Mouse (Mus musculus) neural tube, embryonic 11.5 days (tissue): Measurements from ENCODE around the gene Zfp456. TPM values are rescaled to one million over a fixed set of nuclear protein-coding genes. Genes with fewer than 3 reads are reported as not detected.
A peak's percentile ranks its signal among the peaks of the same experiment; 100 is the strongest.
"Not testable (repeated sequence)": the region's sequence is repeated elsewhere in the genome, so short reads cannot be mapped to it uniquely, and the experiment has no call there.

ENCODE experiments used
- ATAC-seq: fragments of 200-750 bp; cut with Nextera tagmentation; 2 replicates; pipeline ENCODE4 v1.8.0; 2017; ENCODE audit warnings: moderate number of reproducible peaks, mild to moderate bottlenecking, moderate TSS enrichment, moderate library complexity; ENCODE audit not compliant: insufficient read depth, low FRiP score, low TSS enrichment
- DNase-seq: peaks from one replicate; pipeline ENCODE4 v3.0.0-alpha.2; 2015; ENCODE audit warnings: low spot score
- H3K27ac ChIP-seq: fragments of 300-500 bp; sonication (generic); 2 replicates; pipeline ENCODE4 v1.5.1; 2014; ENCODE audit warnings: low read depth, mild to moderate bottlenecking, low read length
- H3K27me3 ChIP-seq: fragments of 300-500 bp; sonication (generic); 2 replicates; pipeline ENCODE4 v1.6.1; 2014; ENCODE audit warnings: mild to moderate bottlenecking, low read length, mixed read lengths; ENCODE audit not compliant: control insufficient read depth, insufficient read depth
- H3K36me3 ChIP-seq: fragments of 300-500 bp; sonication (generic); 2 replicates; pipeline ENCODE4 v1.6.1; 2014; ENCODE audit warnings: mild to moderate bottlenecking, low read length, moderate library complexity, mixed read lengths; ENCODE audit not compliant: control insufficient read depth, insufficient read depth
- H3K4me1 ChIP-seq: fragments of 300-500 bp; sonication (generic); 2 replicates; pipeline ENCODE4 v1.6.1; 2014; ENCODE audit warnings: low read length, mixed read lengths; ENCODE audit not compliant: control insufficient read depth, insufficient read depth
- H3K4me2 ChIP-seq: fragments of 300-500 bp; sonication (generic); 2 replicates; pipeline ENCODE4 v1.6.1; 2014; ENCODE audit warnings: low read depth, mild to moderate bottlenecking, moderate library complexity
- H3K4me3 ChIP-seq: fragments of 300-500 bp; sonication (generic); 2 replicates; pipeline ENCODE4 v1.5.1; 2014; ENCODE audit warnings: low read depth, low read length
- H3K9ac ChIP-seq: fragments of 300-500 bp; sonication (generic); 2 replicates; pipeline ENCODE4 v1.6.1; 2014; ENCODE audit warnings: mild to moderate bottlenecking, low read length
- H3K9me3 ChIP-seq: fragments of 300-500 bp; sonication (generic); 2 replicates; pipeline ENCODE4 v1.6.1; 2016; ENCODE audit warnings: low read length; ENCODE audit not compliant: control insufficient read depth
- WGBS: fragments of 180-500 bp; shearing (Covaris S2); extraction: QIAGEN DNeasy Blood & Tissue Kit; methylation state at CpG from one replicate; pipeline ENCODE4 v1.1.7; 2014; 5-methylcytosine and 5-hydroxymethylcytosine counted together
- polyA plus RNA-seq: library from polyadenylated mRNA; unstranded; fragments of >200 nt; fragmentation: Nextera tagmentation; extraction: Ambion mirVana; gene quantifications from 2 replicates; pipeline ENCODE4 v1.2.1, GENCODE M21; 2014

Gene Zfp456
- 0.97 and 1.6 TPM in 2 replicates for polyA plus RNA-seq

DNA sequence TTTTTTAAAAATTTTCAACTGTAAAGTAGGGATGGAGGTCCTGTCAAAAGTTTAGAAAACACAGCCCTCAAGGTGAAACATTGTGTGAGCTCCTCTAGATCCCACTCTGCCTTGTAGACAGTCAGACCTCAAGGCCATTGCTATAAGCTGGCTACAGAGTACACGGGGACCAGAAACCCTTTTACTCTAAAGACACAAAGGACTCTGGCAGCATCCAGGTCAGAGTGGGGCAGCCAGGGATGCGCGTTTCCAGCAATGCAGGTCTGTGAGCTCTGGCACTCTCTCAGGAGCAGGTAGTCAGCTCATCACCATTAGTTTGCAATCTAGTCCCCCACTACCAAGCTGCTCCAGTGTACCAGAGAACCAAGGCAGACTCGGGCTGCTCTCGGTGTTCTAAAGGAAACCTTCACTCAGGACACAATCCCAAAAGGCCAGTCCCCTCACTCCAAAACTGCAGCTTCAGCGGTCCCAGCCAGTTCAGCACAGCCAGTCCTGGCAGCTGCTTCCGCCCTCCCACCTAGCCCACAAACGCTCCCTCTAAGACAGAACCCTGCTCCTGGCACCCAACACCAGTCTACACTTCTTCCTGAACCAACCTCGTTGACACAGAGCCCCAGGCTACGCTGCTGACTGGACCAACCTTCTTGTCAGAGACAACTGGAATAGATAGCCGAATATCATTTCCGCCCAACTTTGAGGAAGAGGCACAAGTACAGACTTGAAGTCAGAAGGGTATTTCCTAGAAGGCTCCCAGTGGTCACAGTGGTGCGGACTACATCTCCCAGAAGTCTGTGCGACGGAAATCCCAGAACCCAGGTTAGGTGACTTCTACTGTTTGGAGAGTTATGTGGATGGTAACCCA is at the start of gene Zfp456, which contains the start of gene Gm28041:
Zfp456 (minus strand) TSS at position 761 of the 862 bp plus-strand sequence.
Gm28041 (minus strand) TSS at position 684 of the 862 bp plus-strand sequence.
- ATAC-seq (peak; percentile 90), DNase-seq (peak; percentile 71)
- Histone ChIP-seq H3K4me2 (peak within 1 kb of the TSS; percentile 39), H3K4me3 (peak within 1 kb of the TSS; percentile 32)
- 15% methylated on average over 14 of the region's 15 CpGs for WGBS
- not testable (repeated sequence) for H3K27ac ChIP-seq, H3K9me3 ChIP-seq, H3K9ac ChIP-seq, H3K27me3 ChIP-seq, H3K4me1 ChIP-seq, H3K36me3 ChIP-seq

DNA sequence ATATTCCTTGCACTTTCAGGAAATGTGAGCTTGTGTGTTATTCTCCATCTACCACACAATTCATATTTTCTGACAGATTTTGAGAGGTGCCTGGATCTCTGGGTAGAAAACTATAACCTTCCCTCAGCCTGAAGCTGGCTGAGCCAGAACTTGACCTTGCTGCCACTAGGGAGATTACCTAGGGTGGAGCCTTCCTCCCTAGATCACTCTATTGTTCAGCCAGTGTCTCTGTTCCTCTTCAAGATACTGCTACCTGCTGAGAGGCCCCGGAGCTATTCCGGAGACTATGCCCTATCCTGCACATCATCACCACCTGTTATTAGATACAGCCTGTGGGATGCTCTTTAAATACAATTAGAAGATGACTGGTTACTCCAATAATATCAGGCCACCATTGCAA is 46.9 kb upstream of the Zfp456 start:
- not testable (repeated sequence) for H3K27ac ChIP-seq, DNase-seq, H3K27me3 ChIP-seq, H3K9me3 ChIP-seq, H3K4me3 ChIP-seq, ATAC-seq, H3K4me1 ChIP-seq, H3K9ac ChIP-seq, H3K4me2 ChIP-seq, H3K36me3 ChIP-seq
- WGBS: 82% methylated on average over 2 of the region's 2 CpGs

DNA sequence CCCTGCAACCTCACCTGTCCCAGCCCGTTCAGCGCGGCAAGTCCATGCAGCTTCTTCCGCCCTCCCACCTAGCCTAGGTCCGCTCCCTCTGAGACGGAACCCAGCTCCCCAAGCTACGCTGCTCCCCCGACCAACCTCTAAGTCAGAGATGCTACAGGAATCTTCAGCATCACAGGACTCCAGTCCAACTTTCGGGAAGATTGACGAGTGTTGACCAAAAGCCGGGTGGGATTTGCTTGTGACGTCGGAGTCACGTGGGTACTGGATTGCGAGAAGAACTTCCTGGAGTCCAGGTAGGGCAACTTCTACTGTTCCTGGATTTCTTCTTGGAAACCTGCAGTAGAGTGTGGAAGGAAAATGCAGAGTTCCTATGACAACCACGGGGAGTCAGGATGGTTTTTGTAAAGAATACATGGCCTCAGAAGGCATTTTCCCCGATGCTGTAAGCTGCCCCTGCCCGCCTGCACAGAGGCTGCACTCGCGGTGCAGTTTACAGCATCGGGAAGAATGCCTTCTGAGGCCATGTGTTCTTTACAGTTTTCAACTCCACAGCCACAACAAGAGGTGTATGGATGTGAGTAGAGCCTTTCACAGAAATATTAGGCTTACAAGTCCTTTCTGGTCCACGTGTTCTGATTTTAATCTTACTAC is 45.7 kb upstream of the Zfp456 start, which contains the start of gene Zfp459:
Zfp459 (minus strand) TSS at position 212 of the 651 bp plus-strand sequence.
- no peaks in the 10 kb centered on the region for H3K36me3 ChIP-seq
- no peaks in the 10 kb centered on the region for H3K9me3 ChIP-seq
- H3K27ac ChIP-seq: no peak within 1 kb of the TSS
- peak within 1 kb of the TSS; percentile 54 for H3K9ac ChIP-seq
- ATAC-seq (peak; percentile 79), DNase-seq (peak; percentile 57)
- no peaks in the 10 kb centered on the region for H3K27me3 ChIP-seq
- H3K4me1 ChIP-seq: no peaks in the 10 kb centered on the region
- peak within 1 kb of the TSS; percentile 57 for H3K4me3 ChIP-seq
- H3K4me2 ChIP-seq: peak within 1 kb of the TSS; percentile 61
- 3% methylated on average over 22 of the region's 22 CpGs for WGBS

DNA sequence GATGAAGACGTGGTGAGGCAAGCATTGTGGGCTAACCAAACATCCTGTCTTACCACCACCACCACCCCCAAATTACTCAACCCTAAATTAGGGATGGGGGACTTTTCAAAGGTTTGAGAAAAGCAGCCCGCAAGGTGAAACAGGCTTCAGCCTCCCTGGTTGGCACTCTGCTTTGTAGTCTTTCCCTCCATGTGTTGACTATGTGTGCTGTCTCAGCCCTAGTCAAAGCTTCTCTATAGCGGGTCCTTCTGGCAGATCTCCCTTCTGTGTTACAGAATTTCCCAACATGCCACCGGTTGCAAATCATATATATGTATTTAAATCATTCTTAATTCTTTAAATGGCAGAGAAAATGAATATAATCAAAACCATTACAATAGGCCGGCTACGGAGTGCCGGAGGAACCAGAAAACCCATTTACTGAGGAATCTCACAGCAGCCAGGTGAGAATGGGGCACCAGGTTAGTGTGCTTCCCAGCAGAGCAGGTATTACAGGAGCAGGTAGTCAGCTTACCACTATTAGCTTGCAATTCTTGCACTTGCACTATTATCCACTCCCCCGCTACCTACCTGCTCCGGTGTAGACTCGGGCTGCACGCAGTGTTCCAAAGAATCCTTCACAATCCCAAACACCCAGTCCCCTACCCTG is 45.1 kb upstream of the Zfp456 start:
- no peaks in the 10 kb centered on the region for H3K27me3 ChIP-seq
- ATAC-seq (no peak; the same call in 1 of the 2 replicates), DNase-seq (no peak)
- H3K36me3 ChIP-seq: no peaks in the 10 kb centered on the region
- peak overlapping the region; percentile 57 for H3K4me3 ChIP-seq
- peak overlapping the region; percentile 61 for H3K4me2 ChIP-seq
- no peak overlapping the region for H3K27ac ChIP-seq
- no peaks in the 10 kb centered on the region for H3K9me3 ChIP-seq
- WGBS: 34% methylated on average over 11 of the region's 11 CpGs
- no peaks in the 10 kb centered on the region for H3K4me1 ChIP-seq
- peak overlapping the region; percentile 54 for H3K9ac ChIP-seq

DNA sequence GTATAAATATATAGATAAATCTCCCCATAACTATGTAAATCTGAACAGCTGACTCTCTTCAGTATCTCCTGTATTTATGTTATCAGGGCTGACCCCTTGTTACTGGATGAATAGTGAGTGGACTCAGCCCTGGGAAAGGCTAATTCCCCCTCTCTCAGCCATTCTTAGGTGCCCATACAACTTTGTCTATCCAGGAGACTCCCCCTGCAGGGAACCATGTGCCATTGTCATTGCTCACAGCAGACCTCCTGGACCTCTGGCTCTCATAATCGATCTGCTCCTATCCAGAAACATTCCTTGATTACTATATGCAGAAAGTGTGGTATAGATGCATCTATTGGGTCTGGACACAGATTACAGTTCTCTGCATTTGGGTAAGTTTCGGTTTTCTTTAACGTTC is 41.2 kb upstream of the Zfp456 start:
- no peaks in the 10 kb centered on the region for H3K9me3 ChIP-seq
- DNase-seq (no peak), ATAC-seq (no peak)
- no peaks in the 10 kb centered on the region for H3K27me3 ChIP-seq
- H3K4me1 ChIP-seq: no peaks in the 10 kb centered on the region
- H3K4me3 ChIP-seq: no peak overlapping the region
- H3K36me3 ChIP-seq: no peaks in the 10 kb centered on the region
- WGBS: 91% methylated on average over 3 of the region's 3 CpGs
- H3K4me2 ChIP-seq: no peak overlapping the region
- H3K9ac ChIP-seq: no peak overlapping the region
- H3K27ac ChIP-seq: no peak overlapping the region

DNA sequence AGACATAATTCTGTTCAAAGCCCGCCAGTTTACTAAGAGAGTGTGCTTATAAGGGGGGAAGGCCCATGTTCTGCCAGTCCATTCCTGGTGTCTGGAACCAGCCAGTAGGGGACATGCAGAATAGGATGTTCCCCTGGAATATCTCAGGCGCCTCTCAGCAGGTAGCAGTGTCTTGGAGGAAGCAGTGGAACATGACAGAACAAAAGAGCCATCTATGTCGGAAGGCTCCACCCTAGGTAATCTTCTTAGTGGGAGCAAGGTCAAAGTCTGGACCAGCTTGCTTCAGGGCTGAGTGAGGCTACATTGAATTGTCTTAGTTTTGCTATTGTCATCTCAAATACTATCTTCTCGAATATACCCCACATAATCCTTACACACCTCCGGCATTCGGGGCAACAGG is 40.1 kb upstream of the Zfp456 start:
- Histone ChIP-seq H3K27ac (no peak overlapping the region), H3K4me2 (no peak overlapping the region), H3K27me3 (no peaks in the 10 kb centered on the region), H3K4me1 (no peaks in the 10 kb centered on the region), H3K36me3 (no peaks in the 10 kb centered on the region), H3K9me3 (no peaks in the 10 kb centered on the region), H3K4me3 (no peak overlapping the region), H3K9ac (no peak overlapping the region)
- ATAC-seq (no peak), DNase-seq (no peak)
- 93% methylated on average over 6 of the region's 6 CpGs for WGBS

DNA sequence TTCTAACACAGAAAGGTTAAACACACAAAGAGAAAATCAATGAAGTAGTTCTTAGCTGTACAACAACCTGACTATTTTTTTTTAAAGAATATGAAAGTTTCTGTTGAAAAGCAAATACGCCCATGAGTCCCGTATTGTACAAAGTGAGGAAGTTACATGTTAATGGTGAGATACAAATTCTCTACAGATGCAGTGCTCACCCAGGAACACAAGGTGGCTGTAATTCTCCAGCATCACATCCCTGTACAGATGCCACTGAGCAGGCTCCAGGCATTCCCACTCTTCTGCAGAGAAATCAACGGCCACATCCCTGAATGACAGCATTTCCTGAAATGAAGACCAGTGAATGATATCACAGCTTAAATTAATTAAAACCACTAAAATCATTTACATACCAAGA is 38.0 kb upstream of the Zfp456 start:
- H3K4me1 ChIP-seq, ATAC-seq, H3K4me2 ChIP-seq, H3K27me3 ChIP-seq, H3K27ac ChIP-seq, H3K9me3 ChIP-seq, H3K36me3 ChIP-seq, DNase-seq, H3K4me3 ChIP-seq, H3K9ac ChIP-seq: not testable (repeated sequence)
- WGBS: 81% methylated on average over 3 of the region's 3 CpGs

DNA sequence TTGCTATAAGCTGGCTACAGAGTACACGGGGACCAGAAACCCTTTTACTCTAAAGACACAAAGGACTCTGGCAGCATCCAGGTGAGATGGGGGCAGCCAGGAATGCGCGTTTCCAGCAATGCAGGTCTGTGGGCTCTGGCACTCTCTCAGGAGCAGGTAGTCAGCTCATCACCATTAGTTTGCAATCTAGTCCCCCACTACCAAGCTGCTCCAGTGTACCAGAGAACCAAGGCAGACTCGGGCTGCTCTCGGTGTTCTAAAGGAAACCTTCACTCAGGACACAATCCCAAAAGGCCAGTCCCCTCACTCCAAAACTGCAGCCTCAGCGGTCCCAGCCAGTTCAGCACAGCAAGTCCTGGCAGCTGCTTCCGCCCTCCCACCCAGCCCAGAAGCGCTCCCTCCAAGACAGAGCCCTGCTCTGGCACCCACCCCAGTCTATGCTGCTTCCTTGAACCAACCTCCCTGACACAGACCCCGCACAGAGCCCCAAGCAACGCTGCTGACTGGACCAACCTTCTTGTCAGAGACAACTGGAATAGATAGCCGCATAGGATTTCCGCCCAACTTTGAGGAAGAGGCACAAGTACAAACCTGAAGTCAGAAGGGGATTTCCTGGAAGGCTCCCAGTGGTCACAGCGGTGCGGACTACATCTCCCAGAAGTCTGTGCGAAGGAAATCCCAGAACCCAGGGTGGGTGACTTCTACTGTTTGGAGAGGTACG is 23.7 kb upstream of the Zfp456 start, which contains the start of gene Zfp429:
Zfp429 (minus strand) TSS at position 637 of the 721 bp plus-strand sequence.
- peak; percentile 77 for DNase-seq
- H3K9ac ChIP-seq, H3K4me1 ChIP-seq, H3K27ac ChIP-seq, H3K36me3 ChIP-seq, H3K27me3 ChIP-seq, H3K9me3 ChIP-seq: not testable (repeated sequence)
- peak within 1 kb of the TSS; percentile 48 for H3K4me2 ChIP-seq
- H3K4me3 ChIP-seq: peak within 1 kb of the TSS; percentile 43
- 4% methylated on average over 14 of the region's 16 CpGs for WGBS
- ATAC-seq: peak; percentile 95
